Mouse (Mus musculus) lung, postnatal 4 days (tissue): ENCODE data around the gene Lrch4.

Experiments
- DNase-seq, 2 experiments: peaks; one replicate each; pipeline ENCODE4 v3.0.0; 2021

Lrch4 gene

DNA sequence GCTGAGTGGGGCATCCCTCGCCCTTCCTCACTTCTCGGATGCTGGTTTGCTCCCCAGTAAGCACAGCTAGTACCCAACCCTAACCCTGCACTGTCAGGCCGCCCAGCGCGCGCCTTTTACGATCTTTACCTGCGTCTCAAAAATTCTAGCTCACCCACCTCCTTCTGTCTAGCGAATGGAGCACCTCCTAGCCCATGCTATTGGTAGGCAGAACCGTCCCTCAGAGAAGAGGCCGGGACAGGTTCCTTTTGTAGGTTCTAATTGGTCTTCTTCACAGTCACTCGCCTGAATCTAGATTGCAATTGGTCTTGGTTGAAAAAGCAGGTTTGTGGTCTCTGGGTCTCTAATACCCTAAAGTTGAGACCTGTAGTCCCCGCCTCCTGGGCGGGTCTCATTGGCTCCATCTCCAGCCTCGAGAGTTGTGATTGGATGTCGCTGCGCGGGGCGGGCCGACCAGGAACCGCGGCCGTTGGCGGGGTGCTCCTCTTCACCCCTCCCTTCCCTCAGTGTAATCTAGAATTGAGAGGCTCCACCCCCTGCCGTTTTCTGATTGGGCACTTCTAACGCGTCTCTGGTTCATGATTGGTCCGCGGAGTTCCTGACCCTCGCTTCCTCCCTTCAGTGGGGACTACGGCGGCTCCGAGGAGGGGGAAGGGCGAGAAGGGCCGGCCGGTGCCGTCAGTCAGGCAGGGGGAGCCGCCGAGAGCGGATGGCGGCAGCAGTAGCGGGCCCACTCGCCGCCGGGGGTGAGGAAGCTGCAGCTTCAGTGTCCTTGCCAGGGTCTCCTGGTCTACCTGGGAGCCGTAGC is at the start of gene Lrch4, which contains the start of the genes Fbxo24 and Gm20605:
Gene Lrch4, plus strand, starts transcription at position 624 of the 808 bp plus-strand sequence.
Gene Fbxo24, minus strand, starts transcription at position 505 of the 808 bp plus-strand sequence.
Gene Gm20605, plus strand, starts transcription at position 678 of the 808 bp plus-strand sequence.
- DNase-seq: peak; percentile 99 to 100

DNA sequence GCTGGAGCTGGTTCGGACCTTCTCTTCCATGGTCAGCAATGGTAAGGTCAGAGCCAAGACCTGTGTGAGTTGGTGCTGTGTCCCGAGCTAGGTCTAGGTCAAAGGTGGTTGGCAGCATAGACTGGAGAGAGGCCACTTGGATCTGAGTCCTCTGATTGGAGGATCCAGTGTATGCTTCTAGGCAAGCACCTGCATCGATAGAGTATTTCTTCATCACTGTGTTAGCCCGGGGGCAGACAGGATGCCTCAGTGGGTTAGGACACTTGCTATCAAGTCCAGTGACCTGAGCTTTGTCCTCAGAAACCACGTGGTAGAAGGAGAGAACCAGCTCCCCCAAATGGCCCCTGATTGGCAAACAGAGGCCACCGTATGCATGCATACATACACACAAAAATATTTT is 48.7 kb upstream of the Lrch4 start:
- no peak for DNase-seq

- DNase-seq: peak in 1 of 2 experiments; percentile 16
These were observed 46.2 kb upstream of the Lrch4 start for GRCm38 (mm10) chr5:137582702-137583101.

GRCm38 (mm10) chr5:137583670-137584169 is 45.2 kb upstream of the Lrch4 start:
- DNase-seq: peak; percentile 46 to 72

DNA sequence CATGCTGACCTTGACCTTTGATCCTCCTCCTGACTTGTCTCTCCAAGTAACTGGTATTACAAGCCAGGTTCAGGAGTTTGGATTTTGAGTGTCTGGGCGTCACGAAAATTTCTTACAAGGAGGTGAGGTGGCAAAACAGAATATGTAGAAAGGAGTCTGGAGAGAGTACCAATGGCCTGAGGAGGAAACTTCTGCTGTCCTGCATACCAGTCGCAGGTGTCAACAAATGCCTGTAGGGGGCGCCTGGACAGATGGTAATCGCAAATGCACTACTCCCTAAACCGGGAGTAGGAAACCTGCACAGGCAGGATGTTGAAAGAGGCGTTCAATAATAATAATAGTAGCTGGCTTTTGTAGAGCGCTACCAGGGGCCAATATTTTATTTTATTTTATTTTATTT is 43.9 kb upstream of the Lrch4 start:
- DNase-seq: peak; percentile 70 to 79

DNA sequence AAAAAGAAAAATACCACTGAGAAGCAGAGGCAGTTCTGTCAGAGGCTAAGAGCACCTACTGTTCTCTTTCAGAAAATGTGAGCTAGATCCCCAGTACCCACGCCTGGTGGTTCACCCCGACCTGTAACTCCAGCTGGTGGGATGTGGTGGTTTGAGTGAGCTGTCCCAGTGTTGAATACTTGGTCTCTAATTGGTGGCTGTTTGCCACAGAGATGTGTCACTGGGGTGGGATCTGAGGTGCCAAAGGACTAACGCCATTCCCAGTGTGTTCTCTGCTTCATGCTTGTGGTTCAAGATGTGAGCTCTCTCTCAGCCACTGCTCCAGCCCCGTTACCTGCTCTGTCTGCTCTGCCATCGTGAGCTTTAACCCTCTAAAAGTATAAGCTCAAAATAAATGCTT is 38.4 kb upstream of the Lrch4 start:
- no peak for DNase-seq

GRCm38 (mm10) chr5:137595921-137596320 is 33.0 kb upstream of the Lrch4 start:
- DNase-seq: no peak

DNA sequence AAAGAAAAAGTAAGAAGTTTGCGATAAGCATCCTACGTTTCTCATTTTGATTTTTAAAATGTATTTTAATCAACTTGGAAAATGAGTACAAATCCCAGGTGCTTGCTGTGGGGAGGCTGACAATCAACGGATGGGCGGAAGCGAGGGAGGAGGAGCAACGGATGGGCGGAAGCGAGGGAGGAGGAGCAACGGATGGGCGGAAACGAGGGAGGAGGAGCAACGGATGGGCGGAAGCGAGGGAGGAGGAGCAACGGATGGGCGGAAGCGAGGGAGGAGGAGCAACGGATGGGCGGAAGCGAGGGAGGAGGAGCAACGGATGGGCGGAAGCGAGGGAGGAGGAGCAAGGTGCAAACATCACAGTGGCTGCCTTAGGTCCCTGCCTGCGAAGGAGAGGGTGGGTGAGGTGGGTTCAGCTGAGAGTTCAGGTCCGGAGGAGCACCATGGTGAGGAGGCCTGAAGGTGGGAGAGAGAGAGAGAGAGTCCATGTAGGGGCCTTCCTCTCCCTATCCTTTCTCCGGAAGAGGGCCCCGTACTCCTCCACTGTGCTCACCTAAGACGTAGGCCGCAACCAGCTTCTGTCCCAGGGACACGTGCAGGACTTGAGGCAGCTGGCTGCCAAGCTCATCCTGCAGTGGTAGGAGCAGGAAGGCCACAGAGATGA is 32.2 kb upstream of the Lrch4 start:
- DNase-seq: peak in 1 of 2 experiments; percentile 45

DNA sequence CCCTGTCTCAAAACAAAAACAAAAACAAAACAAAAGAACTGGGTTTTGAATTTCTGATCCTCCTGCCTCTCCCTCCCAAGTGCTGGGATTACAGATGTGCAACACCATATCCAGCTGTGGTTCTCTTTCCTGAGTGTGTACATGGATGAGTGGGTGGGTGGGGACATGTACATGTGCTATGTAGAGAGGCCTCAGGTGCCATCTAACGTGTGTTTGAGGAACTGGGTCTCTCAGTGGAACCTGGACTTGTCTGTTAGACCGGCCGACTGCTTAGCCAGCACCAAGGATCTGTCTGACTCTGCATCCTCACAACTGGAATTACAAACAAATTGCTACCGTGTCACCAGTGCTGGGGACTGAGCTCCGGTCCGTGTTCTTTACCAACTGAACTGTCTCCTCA is 31.3 kb upstream of the Lrch4 start:
- no peak for DNase-seq

DNA sequence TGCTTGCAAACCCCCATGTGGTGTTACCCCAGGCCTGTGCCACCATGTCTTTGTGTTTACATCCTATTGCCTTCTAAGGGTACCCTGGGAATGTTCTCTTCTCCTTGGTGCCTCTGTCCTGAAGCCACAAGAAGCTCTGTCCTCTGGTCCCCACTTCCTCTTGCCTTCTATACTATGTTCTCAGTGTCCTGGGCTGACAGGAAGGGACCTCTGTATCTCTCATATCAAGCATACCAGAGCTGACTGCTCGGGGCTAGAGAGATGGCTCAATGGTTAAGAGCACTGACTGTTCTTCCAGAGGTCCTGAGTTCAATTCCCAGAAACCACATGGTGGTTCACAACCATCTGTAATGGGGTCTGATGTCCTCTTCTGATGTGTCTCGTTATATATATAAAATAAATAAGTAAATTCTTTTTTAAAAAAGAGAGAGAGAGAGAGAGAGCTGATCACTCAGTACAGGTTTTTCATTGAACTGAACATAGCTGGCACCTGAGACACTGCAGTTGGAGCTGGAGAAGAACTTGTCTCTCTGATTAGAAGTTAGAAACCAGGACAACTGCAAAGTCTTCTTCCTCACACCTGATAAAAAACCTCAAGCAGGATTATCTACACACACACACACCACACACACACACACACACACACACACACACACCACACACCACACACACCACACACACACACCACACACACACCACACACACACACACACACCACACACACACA is 30.7 kb upstream of the Lrch4 start:
- DNase-seq: no peak

- DNase-seq: no peak
These were observed 29.3 kb upstream of the Lrch4 start for GRCm38 (mm10) chr5:137599600-137599999.

- no peak for DNase-seq
These were observed 28.7 kb upstream of the Lrch4 start for GRCm38 (mm10) chr5:137600281-137600618.

DNA sequence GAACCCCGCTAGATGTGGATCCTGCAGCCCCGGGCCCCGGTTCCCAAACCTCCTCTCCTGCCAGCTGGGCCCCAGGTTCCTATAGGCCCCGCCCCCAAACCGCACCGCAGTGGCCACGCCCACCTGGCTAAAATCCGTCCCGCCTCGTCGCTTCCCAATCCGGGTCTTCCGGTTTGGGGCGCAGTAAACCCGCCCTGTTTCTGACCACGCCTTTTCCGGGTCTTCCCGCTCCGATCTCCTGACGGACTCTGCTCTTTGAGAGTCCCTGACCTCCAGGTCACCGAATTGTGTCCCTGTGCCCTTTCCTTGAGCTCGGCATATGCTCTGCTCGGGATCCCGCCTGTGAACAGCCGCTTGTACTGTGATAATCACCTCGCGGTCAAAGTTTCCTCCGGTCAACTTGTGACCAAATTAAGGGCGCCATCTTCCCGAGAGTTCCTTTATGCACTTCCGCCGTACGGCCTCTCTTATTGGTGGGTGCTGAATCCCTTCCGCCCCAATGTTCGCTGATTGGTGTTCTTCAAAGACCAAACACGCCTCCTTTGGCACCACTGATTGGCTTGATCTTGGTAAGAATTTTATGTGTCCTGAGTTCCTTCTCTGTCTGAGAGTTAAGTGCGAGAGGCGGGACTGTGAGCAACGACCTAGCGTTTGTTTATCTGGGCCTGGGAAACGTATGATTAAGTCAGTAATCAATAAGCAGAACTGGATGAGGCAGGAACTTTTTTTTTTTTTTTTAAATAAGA is 28.1 kb upstream of the Lrch4 start, which contains the start of gene Mospd3:
Gene Mospd3, minus strand, starts transcription at position 440 of the 746 bp plus-strand sequence.
- peak; percentile 96 to 97 for DNase-seq

GRCm38 (mm10) chr5:137601365-137601729 is 27.6 kb upstream of the Lrch4 start:
- DNase-seq: peak in 1 of 2 experiments; percentile 46

- no peak for DNase-seq
These were observed 20.9 kb upstream of the Lrch4 start for GRCm38 (mm10) chr5:137607860-137608653.

GRCm38 (mm10) chr5:137608654-137609190 is 20.2 kb upstream of the Lrch4 start:
- DNase-seq: peak in 1 of 2 experiments; percentile 47

DNA sequence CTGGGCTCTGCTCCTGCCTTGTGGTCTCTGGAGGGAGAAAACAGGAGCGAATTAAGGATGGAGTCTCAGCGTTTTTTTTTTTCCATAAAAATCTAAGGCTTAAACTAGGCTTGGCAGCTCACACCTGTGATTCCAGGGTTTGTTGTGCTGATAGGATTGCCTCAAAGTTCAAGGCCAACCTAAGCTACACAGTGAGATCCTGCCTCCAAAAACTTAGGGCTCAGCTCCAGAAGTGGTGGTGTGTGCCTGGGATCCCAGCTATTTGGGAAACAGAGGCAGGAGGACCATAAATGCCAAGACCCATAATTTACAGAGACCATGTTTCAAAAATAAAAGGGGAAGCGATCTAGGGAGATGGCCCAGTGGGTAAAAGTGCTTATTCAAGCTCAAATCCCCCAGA is 19.6 kb upstream of the Lrch4 start:
- no peak for DNase-seq

GRCm38 (mm10) chr5:137610056-137610455 is 18.9 kb upstream of the Lrch4 start:
- no peak for DNase-seq

DNA sequence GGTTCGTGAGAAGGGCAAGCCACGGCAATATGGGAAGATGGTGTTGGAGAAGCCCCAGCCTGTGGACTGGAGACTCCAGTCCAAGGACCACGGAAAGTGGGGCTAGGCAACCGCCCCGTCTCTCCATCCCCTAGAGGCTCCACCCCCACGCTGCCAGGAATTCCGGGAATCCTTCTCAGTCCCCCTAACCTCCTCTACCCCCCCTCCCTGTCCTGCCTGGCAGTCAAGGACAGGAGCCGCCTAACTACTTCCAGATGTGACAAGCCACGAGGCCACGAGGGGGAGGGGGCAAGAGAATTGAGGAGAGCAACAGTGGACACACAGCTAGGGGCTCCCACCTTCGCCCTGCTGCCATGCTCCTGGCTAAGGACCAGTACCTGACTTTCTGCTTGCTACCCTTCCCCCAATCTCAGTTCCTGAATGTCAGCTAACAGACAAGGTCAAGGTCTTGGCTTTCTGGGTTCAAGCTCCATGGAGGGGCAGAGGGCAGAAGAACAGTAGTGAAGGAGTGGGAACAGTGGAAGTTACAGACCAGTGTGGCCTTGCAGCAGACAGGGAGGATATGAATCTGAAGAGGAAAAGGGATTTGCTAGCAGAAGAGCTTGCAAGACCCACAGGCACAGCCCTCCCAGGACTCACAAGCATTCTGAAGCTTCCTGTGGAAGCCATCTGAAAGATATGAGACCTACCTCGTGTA is 18.2 kb upstream of the Lrch4 start:
- DNase-seq: peak; percentile 78 to 88

DNA sequence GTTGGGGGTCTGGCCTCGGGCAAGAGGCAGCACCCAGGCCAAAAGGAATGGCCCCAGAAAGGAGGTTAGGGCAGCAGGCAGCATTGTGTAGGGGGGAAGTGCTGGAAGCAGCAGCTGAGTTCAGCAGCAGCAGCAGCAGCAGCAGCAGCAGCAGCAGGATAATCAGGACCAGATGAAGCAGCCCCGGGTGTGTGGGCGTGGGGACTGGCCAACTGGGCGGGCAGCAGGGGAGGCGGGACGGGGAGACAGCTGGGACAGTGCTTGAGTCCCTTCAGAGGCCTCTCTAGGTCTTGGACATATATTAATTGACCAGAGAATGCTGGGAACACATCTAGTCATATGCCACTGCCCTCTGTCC is 17.7 kb upstream of the Lrch4 start:
- DNase-seq: peak; percentile 70 to 88

- no peak for DNase-seq
These were observed 15.8 kb upstream of the Lrch4 start for GRCm38 (mm10) chr5:137613076-137613475.
